Mouse (Mus musculus): ENCODE measurements around the gene 2810004N23Rik.
A peak's percentile ranks its signal among the peaks of the same experiment; 100 is the strongest.

The 2810004N23Rik gene

DNA sequence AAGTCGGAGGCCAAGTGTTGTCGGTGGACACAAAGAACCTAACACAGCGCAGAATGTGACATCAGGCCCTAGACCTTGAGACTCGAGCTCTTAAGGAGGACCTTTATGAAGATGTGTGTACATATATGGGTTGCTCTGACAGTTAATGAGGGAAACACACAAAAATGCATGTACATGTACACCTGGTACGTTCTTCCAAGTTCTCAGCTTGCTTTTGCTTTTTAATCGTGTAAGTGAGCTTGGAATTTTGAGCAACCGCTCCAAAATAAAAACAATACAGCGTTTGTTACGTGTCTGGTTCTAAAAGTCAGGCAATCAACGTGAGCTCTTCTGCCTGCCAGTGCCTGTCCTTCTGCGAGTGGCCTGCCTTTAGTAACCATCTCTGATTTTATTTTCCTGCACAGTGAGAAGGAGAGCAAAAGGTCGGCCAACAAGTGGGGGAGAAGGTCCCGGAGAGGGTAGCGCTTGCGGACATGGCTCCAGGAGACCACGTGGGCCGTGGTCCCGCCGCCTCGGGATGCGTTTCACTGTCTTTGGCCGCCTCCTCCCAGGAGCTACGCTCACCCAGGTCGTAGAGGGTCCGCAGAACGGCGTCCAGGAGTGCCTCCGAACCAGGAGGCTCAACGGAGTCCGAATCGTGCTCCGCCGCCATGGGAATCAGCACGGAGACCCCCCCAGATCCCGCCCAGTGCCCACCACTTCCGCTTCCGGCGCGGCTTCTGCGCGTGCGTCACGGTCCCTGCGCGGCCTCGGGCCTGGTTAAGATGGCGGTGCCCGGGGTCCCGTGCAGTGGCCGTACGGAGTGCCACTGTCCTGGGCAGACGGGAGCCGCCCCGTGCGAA is at the start of gene 2810004N23Rik, which contains the start of gene Gnpat:
Gene 2810004N23Rik (minus strand): TSS at position 800 of the 842 bp plus-strand sequence.
Gene Gnpat (plus strand): TSS at position 713 of the 842 bp plus-strand sequence.
- peak; percentile 95 to 99 for DNase-seq (ENCODE audit: inconsistent age in 2 of 2, low spot score in 1 of 2)

GRCm38 (mm10) chr8:124911938-124912872 is 49.3 kb upstream of the 2810004N23Rik start:
- no peak for DNase-seq (ENCODE audit: inconsistent age in 2 of 2, low spot score in 1 of 2)

DNA sequence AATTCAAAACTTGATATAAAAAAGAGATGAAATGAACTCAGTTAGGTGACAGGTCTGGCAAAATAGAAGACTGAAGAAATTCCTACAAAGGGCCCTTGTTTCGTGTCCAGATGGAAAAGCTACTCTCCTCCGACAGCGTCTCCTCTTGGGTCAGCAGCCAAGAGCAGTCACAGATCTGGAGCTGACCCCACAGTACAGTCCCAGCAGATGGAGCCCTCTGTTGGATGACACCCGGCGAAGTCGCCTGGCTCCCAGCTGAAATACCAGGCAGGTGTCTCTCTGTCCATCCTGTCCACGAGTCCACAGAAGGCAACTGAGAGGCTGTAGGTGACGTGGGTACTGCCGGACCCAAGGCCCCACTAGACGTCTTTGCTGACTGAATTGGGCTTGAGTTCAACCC is 47.4 kb upstream of the 2810004N23Rik start:
- DNase-seq (ENCODE audit: inconsistent age in 2 of 2, low spot score in 1 of 2), result peak in 1 of 2 experiments; percentile 57

GRCm38 (mm10) chr8:124909936-124910335 is 47.0 kb upstream of the 2810004N23Rik start:
- peak; percentile 38 to 72 for DNase-seq (ENCODE audit: inconsistent age in 2 of 2, low spot score in 1 of 2)

GRCm38 (mm10) chr8:124905482-124905881 is 42.6 kb upstream of the 2810004N23Rik start:
- DNase-seq (ENCODE audit: inconsistent age in 2 of 2, low spot score in 1 of 2), result no peak

DNA sequence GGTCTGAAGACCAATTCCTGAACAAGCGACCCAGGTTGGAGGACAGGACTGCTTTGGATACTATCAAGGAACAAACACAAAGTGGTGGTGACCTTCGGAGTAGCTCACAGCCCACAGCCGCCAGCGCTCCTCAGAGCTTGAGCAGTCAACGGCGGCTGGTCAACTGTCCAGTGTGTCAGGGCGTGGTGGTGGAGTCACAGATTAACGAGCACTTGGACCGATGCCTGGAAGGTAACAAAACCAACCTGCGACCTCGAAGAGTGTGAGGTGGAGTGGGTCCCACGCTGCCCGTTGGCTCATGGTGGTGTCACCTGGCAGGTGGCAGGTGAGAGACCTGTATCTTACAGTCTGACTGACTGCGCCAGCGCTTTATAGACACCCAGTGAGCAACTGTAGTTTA is 40.3 kb upstream of the 2810004N23Rik start:
- no peak for DNase-seq (ENCODE audit: inconsistent age in 2 of 2, low spot score in 1 of 2)

- DNase-seq (ENCODE audit: inconsistent age in 2 of 2, low spot score in 1 of 2), result peak in 1 of 2 experiments; percentile 65
These were observed 35.5 kb upstream of the 2810004N23Rik start for GRCm38 (mm10) chr8:124898251-124898905.

DNA sequence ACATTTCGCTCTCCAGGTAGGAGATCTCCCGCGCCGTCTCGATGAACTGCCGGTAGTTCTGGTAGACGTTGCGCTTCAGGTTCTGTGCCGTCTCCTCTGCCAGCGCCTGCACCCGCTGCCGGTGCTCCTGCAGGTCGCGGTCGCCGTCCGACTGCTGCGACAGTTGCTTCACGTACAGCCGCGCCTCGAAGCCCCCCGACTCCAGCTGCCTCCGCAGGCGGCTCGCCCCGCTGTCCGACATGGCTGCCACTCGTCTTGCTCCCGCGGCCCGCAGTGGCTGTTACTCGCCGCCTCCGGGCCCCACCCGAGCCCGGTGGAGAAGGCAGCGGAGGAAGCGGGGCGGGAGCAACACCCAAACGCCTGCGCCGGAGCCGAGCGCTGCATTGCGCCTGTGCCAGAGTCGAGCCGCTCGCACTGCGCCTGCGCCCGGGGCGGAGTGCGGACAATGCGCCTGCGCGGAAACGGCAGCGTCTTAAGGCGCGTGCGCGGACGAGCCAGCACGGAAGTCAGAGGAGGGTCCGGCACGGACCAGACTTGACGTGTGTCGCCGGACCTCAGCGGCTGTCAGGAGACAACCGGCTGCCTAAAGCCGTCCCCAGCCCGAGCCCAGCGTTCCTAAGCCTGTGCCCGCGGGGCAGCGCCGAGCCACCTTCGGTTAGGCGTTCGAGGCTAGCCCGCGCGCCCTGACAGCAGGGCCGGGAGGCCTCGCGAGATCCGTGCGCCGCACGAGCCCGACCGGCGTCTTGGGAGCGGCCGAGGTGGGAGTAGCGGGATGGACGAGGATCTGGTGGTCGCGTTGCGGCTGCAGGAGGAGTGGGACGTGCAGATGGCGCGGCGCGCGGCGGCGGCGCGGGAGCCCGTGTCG is 34.7 kb upstream of the 2810004N23Rik start, which contains the start of the genes Exoc8 and Sprtn:
Gene Exoc8 (minus strand): TSS at position 320 of the 865 bp plus-strand sequence.
Gene Sprtn (plus strand): TSS at position 501 of the 865 bp plus-strand sequence.
- DNase-seq (ENCODE audit: inconsistent age in 2 of 2, low spot score in 1 of 2), result peak; percentile 99

GRCm38 (mm10) chr8:124896632-124897385 is 33.9 kb upstream of the 2810004N23Rik start:
- peak; percentile 85 to 93 for DNase-seq (ENCODE audit: inconsistent age in 2 of 2, low spot score in 1 of 2)

- DNase-seq (ENCODE audit: inconsistent age in 2 of 2, low spot score in 1 of 2), result no peak
These were observed 33.2 kb upstream of the 2810004N23Rik start for GRCm38 (mm10) chr8:124896010-124896631.

DNA sequence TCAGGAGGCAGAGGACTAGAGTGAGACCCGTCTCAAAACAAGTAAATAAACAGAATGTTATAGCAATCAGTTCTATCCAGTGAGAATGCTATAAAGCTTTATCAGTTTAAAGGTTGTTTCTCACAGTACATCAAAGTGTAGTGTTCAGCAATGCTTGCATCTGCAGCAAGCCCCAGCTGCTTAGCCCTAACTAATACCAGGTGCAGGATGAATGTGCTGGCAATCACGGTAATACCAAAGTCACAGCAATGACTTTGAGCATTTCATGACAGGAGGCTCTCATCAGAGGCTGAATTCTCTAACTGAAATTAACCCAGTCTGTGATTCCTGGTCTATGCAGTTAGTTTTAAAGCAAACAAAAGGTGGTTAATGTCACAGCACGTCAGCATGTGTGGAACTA is 29.7 kb upstream of the 2810004N23Rik start:
- DNase-seq (ENCODE audit: inconsistent age in 2 of 2, low spot score in 1 of 2), result no peak

GRCm38 (mm10) chr8:124888385-124888784 is 25.5 kb upstream of the 2810004N23Rik start:
- DNase-seq (ENCODE audit: inconsistent age in 2 of 2, low spot score in 1 of 2), result no peak

DNA sequence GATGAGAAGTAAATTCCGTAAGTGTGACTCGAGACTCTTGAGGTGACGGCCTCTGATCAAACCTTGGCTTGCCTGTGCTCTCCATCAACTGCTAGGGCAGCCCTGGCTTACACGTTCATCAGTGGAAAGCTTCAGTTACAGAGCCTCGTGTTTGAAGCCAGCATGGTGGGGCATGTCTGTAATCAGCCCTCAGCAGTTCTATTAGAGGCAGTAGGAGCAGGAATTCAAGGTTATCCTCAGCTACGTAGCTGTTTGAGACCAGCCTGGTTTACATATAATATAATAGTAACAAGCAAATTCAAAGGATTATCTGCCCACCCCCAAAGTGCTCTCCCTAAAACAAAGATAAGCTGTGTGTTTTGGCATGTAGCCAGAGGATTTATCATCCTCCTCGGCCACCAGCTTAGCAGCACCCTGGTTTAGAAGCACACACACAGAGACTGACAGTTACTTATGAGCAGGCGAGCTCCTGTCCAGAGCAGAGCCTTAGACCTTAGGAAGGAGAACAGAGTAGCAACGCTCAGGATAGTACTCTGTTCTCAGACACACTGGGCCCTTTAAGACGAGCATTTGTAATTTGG is 16.1 kb upstream of the 2810004N23Rik start:
- no peak for DNase-seq (ENCODE audit: inconsistent age in 2 of 2, low spot score in 1 of 2)

DNA sequence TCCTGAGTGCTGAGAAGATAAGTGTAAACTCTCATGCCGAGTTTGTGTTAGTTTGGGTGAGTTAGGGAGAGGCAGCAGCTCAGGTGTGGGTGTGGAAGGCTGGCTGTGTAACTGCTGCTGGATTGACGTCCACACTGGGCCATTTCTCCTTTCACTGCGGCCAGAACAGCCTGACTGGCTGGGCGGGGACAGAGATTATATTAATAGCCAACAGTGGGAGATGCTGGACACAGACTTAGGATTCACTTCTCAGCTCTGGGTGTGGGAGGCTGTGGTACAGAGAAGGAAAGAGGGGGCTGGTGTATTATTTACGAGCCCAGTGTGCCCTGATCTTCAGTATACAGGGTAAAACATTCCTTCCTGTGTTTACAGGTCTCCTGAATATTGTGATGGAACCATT is 15.2 kb upstream of the 2810004N23Rik start:
- DNase-seq (ENCODE audit: inconsistent age in 2 of 2, low spot score in 1 of 2), result no peak

DNA sequence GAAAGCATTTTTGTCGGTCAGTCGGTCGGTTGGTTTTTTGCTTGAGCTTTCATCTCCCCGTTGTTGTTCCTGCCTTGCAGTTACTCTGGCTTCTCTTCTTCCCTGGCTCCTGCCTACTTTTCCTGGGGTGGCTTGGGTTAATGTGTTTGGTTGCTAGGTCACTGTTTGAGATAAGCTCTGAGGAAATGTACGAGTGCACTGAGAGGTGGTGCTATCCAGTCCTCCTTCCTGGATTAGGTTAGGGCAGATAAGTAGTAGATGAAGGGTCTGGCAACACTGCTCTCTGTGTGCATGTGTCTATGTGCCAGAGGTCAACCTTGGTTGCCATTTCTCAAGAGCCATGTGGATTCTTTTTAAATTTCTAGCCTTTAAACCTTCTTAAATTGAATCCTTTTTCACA is 9.8 kb upstream of the 2810004N23Rik start:
- no peak for DNase-seq (ENCODE audit: inconsistent age in 2 of 2, low spot score in 1 of 2)

DNA sequence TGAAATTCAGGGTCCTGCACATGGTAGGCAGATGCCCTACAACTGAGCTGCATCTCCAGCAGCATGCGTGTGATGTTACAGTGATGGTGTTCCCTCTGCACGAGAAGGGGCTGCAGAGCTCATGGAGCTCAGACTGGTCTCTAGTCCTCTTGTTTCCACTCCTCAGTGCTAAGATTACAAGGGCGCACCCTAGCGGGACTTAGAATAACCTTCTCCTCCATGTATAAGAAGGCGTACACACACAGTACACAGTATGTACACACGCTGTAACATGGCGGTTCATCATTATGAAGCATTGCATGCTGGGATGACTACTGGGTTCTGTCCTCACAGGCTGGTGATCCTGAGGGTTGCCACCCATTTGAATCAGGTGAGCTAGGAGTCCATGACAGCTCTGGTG is 9.2 kb upstream of the 2810004N23Rik start:
- no peak for DNase-seq (ENCODE audit: inconsistent age in 2 of 2, low spot score in 1 of 2)

DNA sequence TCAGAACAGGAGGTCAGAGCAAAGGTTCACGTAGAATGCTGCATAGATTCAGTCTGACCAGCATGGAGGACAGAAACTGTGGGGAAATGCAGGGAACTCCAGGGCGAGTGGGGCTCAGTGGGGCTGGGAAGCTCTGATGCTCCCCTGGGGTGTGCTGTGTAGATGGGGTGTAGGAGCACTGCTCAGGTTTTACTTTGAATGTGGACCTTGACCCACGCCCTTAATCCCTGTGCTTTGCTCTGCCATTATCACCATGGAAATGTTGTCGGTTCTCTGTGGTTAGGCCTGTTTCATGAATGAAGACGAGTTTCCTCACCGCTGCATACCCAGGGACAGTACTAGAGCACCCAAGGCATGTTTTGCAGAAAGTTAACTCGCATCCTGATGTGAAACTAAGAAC is 8.6 kb upstream of the 2810004N23Rik start:
- DNase-seq (ENCODE audit: inconsistent age in 2 of 2, low spot score in 1 of 2), result no peak

- DNase-seq (ENCODE audit: inconsistent age in 2 of 2, low spot score in 1 of 2), result peak in 1 of 2 experiments; percentile 55
These were observed 6.8 kb upstream of the 2810004N23Rik start for GRCm38 (mm10) chr8:124869708-124870107.

Data from adrenal gland, adult (tissue).